Mouse (Mus musculus): Measurements from ENCODE around the gene Sorcs2. TPM values are rescaled to one million over a fixed set of nuclear protein-coding genes. Genes with fewer than 3 reads are reported as not detected.

Sorcs2 gene
- total RNA-seq, 2 experiments from 2014 or later = 0.94 to 2.3 TPM

- peak; percentile 86 for DNase-seq
These were observed 422.3 kb downstream of the Sorcs2 start for GRCm38 (mm10) chr5:35975681-35976080.

DNA sequence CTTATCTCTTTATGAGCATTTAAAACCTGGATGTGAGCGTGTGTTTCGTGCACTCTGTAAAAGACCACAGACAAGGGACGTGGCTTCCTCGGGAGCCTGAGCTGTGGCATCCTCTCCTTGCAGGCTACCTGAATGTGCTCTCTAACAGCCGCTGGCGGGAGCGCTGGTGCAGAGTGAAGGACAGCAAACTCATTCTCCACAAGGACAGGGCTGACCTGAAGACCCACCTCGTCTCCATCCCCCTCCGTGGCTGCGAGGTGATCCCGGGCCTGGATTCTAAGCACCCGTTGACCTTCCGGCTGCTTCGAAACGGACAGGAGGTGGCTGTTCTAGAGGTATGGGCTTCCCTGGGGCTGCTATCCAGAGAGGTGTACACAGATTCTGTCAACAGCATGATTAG lies 423.7 kb downstream of the Sorcs2 start:
- no peak for TF ChIP-seq CTCF (IDR thresholded peaks at IDR 0.05)
- Histone ChIP-seq H3K4me3 (0 out of 2 replicates have a peak overlapping the region, but pooled peaks have one; percentile 28), H3K27ac (peak overlapping the region; percentile 73)
- intact Hi-C loops (cut with DNase I) = loop anchor here (5.0 to 10.0 kb wide), 2 partner anchors 102 to 229 kb away; no protein-coding TSS in a partner anchor
- DNase-seq = no peak

More at GRCm38 (mm10) chr5:35975681-35976080, 422.3 kb downstream of the Sorcs2 start:
- intact Hi-C loops (cut with DNase I) = loop anchor here (1.0 to 10.0 kb wide), 2 partner anchors 86 to 231 kb away; no protein-coding TSS in a partner anchor
- Histone ChIP-seq H3K27ac (no peak overlapping the region), H3K4me3 (no peak overlapping the region)
- TF ChIP-seq CTCF (IDR thresholded peaks at IDR 0.05) = peak; percentile 93

- DNase-seq = peak; percentile 88
- Histone ChIP-seq H3K27ac (peak overlapping the region; percentile 73), H3K4me3 (peak overlapping the region; percentile 28; the same call in 1 of the 2 replicates)
- intact Hi-C loops (cut with DNase I) = loop anchor here (5.0 to 10.0 kb wide), 2 partner anchors 101 to 229 kb away; no protein-coding TSS in a partner anchor
- no peak for TF ChIP-seq CTCF (IDR thresholded peaks at IDR 0.05)
These were observed 424.1 kb downstream of the Sorcs2 start for GRCm38 (mm10) chr5:35973800-35974199.

DNA sequence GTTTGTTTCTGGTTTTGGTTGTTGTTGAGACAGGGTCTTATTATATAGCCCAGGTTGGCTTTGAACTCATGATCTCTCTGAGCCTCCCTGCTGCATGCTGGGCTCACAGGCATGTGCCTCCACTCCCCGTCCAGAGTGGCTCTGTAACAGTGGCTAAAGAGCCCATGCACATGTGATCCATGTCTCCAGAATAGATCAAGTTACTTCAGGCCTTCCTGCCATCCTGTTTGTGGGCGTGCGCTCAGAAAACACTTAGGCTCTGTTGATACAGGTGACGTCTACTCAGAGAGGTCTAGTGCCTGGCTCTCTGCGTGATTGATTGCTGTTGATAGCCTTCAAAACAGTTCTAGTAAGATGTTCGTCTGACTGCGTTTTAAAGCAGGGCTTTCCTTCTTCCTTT lies 425.2 kb downstream of the Sorcs2 start:
- DNase-seq = no peak
- TF ChIP-seq CTCF (IDR thresholded peaks at IDR 0.05) = no peak
- Histone ChIP-seq H3K27ac (peak overlapping the region; percentile 73), H3K4me3 (no peak overlapping the region)
- intact Hi-C loops (cut with DNase I) = loop anchor here (5.0 to 10.0 kb wide), 2 partner anchors 100 to 228 kb away; no protein-coding TSS in a partner anchor

GRCm38 (mm10) chr5:35971841-35972578 lies 425.9 kb downstream of the Sorcs2 start:
- DNase-seq = peak; percentile 87
- intact Hi-C loops (cut with DNase I) = loop anchor here (5.0 to 10.0 kb wide), 2 partner anchors 100 to 227 kb away; no protein-coding TSS in a partner anchor
- no peak overlapping the region for H3K4me3 ChIP-seq
- peak overlapping the region; percentile 54 for H3K27ac ChIP-seq
- TF ChIP-seq CTCF (IDR thresholded peaks at IDR 0.05) = peak; percentile 98

- peak; percentile 53 for DNase-seq
- intact Hi-C loops (cut with DNase I) = loop anchor here (5.0 to 10.0 kb wide), 2 partner anchors 98 to 226 kb away; no protein-coding TSS in a partner anchor
- no peak for TF ChIP-seq CTCF (IDR thresholded peaks at IDR 0.05)
- no peak overlapping the region for H3K4me3 ChIP-seq
- H3K27ac ChIP-seq = peak overlapping the region; percentile 40
These were observed 427.4 kb downstream of the Sorcs2 start for GRCm38 (mm10) chr5:35970380-35971105.

DNA sequence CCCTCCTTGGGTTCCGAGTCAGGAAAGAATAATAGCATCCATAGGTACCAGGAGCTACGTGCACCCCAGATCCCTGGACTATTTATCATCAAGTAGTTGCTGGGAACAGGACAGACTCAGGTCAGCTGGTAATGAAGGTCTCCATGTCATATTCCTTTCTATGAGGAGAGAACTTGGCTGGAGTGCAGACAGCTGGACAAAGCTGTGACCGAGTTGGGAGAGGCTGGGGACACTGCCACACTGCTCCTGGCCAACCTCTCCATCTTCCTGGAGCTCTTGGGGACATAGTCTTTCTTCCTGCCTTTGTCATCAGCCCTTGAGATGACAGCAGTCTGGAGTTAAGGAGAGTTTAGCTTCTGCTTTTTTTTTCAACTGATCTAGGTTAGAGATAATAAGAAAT lies 428.1 kb downstream of the Sorcs2 start:
- no peak for TF ChIP-seq CTCF (IDR thresholded peaks at IDR 0.05)
- H3K4me3 ChIP-seq = no peak overlapping the region
- no peak overlapping the region for H3K27ac ChIP-seq
- no peak for DNase-seq
- intact Hi-C loops (cut with DNase I) = loop anchor here (5.0 to 10.0 kb wide), 2 partner anchors 98 to 225 kb away; no protein-coding TSS in a partner anchor

Small RNA genes within 50 kb of the gene (microRNA-seq; reads per million reads assigned to microRNA genes)
- 33.2 reads per million, percentile 24 among the genes with 10 or more reads in this experiment for gene Mir7689

Other genes starting within 250 kb of the Sorcs2 start
- not detected for gene Psapl1, start 194.1 kb downstream of the Sorcs2 start, total RNA-seq (2021)
- gene Grpel1, start 66.9 kb upstream of the Sorcs2 start, total RNA-seq (2021) = 10 to 100 TPM; 30.6 to 39.1 TPM
- 10 to 100 TPM; 14.3 to 15.8 TPM for gene Tada2b, start 86.1 kb upstream of the Sorcs2 start, total RNA-seq (2021)
- gene Ccdc96, start 86.4 kb upstream of the Sorcs2 start, total RNA-seq (2021) = under 1 TPM in 1 of 2 experiments, not detected in 1; 0.11 TPM
- gene Tbc1d14, start 195.1 kb upstream of the Sorcs2 start, total RNA-seq (2021) = 10 to 100 TPM; 14.3 to 16.7 TPM